Mouse (Mus musculus): ENCODE measurements around the gene Dnph1. TPM values are rescaled to one million over a fixed set of nuclear protein-coding genes. Genes with fewer than 3 reads are reported as not detected.
A peak's percentile ranks its signal among the peaks of the same experiment; 100 is the strongest.
"Not testable (repeated sequence)": the region's sequence is repeated elsewhere in the genome, so short reads cannot be mapped to it uniquely, and the experiment has no call there.

The Dnph1 gene
- total and polyA plus RNA-seq, 2 experiments from 2014 or later, result 9.9 to 19.2 TPM

DNA sequence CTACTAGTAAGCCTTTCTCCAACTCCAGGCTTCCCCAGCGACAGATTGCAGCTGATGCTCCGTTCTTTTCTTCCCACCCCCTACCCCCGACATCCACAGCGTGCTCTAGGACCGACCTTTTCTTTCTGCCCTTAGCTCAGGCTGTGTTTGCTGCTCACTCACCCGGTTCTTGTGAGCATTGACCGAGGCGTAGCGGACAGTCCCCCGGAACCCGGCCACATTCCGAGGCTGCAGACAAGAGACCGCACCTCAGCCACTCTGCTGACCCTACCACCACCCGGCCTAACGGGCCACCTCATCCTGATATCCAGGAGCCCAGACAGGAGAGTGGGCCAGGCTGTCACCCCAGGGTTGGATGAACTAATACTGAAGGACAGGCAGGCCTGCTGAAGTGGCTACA, 19.2 kb upstream of the Dnph1 start:
- no peak overlapping the region for H3K4me2 ChIP-seq (ENCODE audit: low read depth, low read length)
- no peak overlapping the region for H3K27ac ChIP-seq
- no peaks in the 10 kb centered on the region for H3K9me3 ChIP-seq (ENCODE audit: low read length)
- WGBS, result 80% methylated on average over 15 of the region's 15 CpGs
- TF ChIP-seq CTCF (IDR thresholded peaks at IDR 0.05; ENCODE audit: low read depth), result no peak
- no peak overlapping the region for H3K4me3 ChIP-seq (ENCODE audit: low read length)
- H3K9ac ChIP-seq (replicated peaks; ENCODE audit: low read length), result no peak overlapping the region
- ATAC-seq (no peak), DNase-seq (ENCODE audit: low spot score) (no peak)
- no peaks in the 10 kb centered on the region for H3K4me1 ChIP-seq (ENCODE audit: insufficient read depth, low read length)
- H3K36me3 ChIP-seq (ENCODE audit: insufficient read depth, low read length), result peaks cover 48% of the 10 kb centered on the region; the same call in 1 of the 2 replicates
- H3K27me3 ChIP-seq (ENCODE audit: insufficient read depth, low read length), result no peaks in the 10 kb centered on the region

DNA sequence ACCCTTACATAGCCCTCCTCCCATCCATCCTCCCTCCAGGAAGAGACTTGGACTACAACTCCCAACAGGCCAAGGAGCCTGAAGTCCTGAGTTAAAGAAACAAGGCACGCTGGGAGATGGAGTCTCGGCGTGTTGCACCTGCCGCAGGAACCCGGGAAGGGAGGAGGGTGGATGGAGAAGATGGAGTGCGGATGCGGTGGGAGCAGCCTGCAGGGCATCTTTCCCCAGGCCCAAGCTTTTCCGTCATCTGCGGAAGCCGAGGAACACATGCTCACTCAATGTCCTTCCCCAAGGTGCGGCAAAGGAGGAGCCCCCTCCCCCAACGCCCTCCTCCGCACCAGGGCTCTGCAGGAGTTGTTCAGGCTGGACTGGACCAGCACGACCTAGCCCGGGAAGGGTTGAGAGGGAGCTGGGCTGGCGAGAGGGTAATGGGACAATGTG, 12.9 kb upstream of the Dnph1 start:
- peak; percentile 80 for DNase-seq (ENCODE audit: low spot score)
- Histone ChIP-seq H3K9ac (replicated peaks; ENCODE audit: low read length) (peak overlapping the region; percentile 57), H3K4me3 (ENCODE audit: low read length) (peak overlapping the region; percentile 40), H3K36me3 (ENCODE audit: insufficient read depth, low read length) (peaks cover 10% of the 10 kb centered on the region; the same call in 1 of the 2 replicates), H3K27ac (peak overlapping the region; percentile 23; the same call in 1 of the 2 replicates), H3K4me2 (ENCODE audit: low read depth, low read length) (peak overlapping the region; percentile 71), H3K27me3 (ENCODE audit: insufficient read depth, low read length) (no peaks in the 10 kb centered on the region), H3K4me1 (ENCODE audit: insufficient read depth, low read length) (peaks cover 16% of the 10 kb centered on the region), H3K9me3 (ENCODE audit: low read length) (no peaks in the 10 kb centered on the region)
- no peak for TF ChIP-seq CTCF (IDR thresholded peaks at IDR 0.05; ENCODE audit: low read depth)
- WGBS, result 1% methylated on average over 16 of the region's 16 CpGs
- ATAC-seq, result peak; percentile 56

DNA sequence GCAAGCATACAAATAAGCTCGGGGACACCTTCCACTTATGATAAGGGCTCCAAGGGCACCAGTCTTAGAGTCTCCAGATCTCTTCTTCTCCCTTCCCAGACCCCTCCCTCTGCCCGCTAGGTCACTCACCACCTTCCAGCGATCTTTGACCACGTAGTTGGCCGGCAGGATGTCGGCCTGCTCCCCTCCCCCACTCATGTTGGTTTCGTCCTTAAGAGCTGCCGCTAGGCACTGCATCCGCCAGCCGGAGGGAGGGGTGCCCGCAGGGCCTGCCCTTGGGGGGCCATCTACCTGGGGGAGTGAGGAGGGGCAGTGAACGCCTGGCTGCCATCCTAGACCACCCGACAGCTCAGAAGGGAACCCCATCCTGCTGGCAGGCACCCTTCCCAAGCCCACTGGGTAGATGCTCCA, 12.5 kb upstream of the Dnph1 start:
- Histone ChIP-seq H3K9ac (replicated peaks; ENCODE audit: low read length) (peak overlapping the region; percentile 57), H3K36me3 (ENCODE audit: insufficient read depth, low read length) (peaks cover 10% of the 10 kb centered on the region; the same call in 1 of the 2 replicates), H3K9me3 (ENCODE audit: low read length) (no peaks in the 10 kb centered on the region), H3K4me2 (ENCODE audit: low read depth, low read length) (peak overlapping the region; percentile 71), H3K27ac (peak overlapping the region; percentile 23; the same call in 1 of the 2 replicates), H3K4me1 (ENCODE audit: insufficient read depth, low read length) (peaks cover 16% of the 10 kb centered on the region), H3K4me3 (ENCODE audit: low read length) (peak overlapping the region; percentile 40), H3K27me3 (ENCODE audit: insufficient read depth, low read length) (no peaks in the 10 kb centered on the region)
- peak; percentile 36 for DNase-seq (ENCODE audit: low spot score)
- WGBS, result 4% methylated on average over 13 of the region's 13 CpGs
- ATAC-seq, result no peak
- no peak for TF ChIP-seq CTCF (IDR thresholded peaks at IDR 0.05; ENCODE audit: low read depth)

DNA sequence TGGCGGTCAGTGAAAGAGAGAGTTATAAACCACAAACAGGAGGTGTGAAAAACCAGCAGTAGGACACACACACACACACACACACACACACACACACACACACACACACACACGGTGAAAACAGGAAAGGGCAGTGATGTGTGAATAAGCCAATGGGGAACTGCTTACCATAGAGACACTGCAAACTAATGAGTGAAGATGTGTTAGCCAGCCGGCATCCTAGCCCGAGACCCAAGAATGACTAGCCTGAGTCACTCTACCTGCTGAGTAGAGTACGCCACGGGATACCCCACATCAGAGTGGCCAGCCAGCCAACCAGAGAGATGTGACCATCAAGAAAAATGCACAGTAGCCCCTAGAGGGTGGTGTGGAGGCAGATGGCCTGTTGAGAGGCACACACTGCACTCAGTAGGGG, 12.0 kb upstream of the Dnph1 start:
- Histone ChIP-seq H3K4me3 (ENCODE audit: low read length) (peak overlapping the region; percentile 40), H3K27me3 (ENCODE audit: insufficient read depth, low read length) (no peaks in the 10 kb centered on the region), H3K4me1 (ENCODE audit: insufficient read depth, low read length) (peaks cover 16% of the 10 kb centered on the region), H3K36me3 (ENCODE audit: insufficient read depth, low read length) (peaks cover 10% of the 10 kb centered on the region; the same call in 1 of the 2 replicates), H3K4me2 (ENCODE audit: low read depth, low read length) (peak overlapping the region; percentile 71), H3K9me3 (ENCODE audit: low read length) (no peaks in the 10 kb centered on the region), H3K9ac (replicated peaks; ENCODE audit: low read length) (peak overlapping the region; percentile 57; the same call in 1 of the 2 replicates), H3K27ac (0 out of 2 replicates have a peak overlapping the region, but pooled peaks have one; percentile 23)
- peak; percentile 8; the same call in 1 of the 2 replicates for ATAC-seq
- peak; percentile 46 for TF ChIP-seq CTCF (IDR thresholded peaks at IDR 0.05; ENCODE audit: low read depth)
- 10% methylated on average over 6 of the region's 6 CpGs for WGBS
- peak; percentile 28 for DNase-seq (ENCODE audit: low spot score)

DNA sequence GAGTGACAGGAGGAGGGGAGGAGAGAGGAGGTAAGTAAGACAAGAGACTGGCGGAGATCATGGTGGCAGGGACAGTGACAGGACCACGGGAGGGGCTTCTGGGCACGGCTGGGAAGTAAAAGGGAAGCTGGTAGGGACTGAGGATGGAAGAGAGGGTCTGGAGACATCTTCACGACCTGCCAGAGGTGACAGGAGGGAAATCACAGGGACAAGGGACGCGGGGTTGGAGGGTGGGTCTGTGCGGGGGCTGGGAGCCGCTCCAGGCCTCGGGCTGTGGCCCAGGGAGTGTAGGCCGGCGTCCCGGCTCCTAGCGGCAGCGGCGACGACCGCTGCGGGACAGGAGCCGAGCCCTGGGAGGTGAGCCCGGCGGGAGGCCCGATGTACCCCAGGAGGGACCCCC, 9.5 kb upstream of the Dnph1 start:
- Histone ChIP-seq H3K9ac (replicated peaks; ENCODE audit: low read length) (peak overlapping the region; percentile 90), H3K4me3 (ENCODE audit: low read length) (peak overlapping the region; percentile 77), H3K4me1 (ENCODE audit: insufficient read depth, low read length) (peaks cover 16% of the 10 kb centered on the region), H3K4me2 (ENCODE audit: low read depth, low read length) (peak overlapping the region; percentile 62), H3K27ac (peak overlapping the region; percentile 83), H3K27me3 (ENCODE audit: insufficient read depth, low read length) (no peaks in the 10 kb centered on the region), H3K36me3 (ENCODE audit: insufficient read depth, low read length) (no peaks in the 10 kb centered on the region; the same call in 1 of the 2 replicates), H3K9me3 (ENCODE audit: low read length) (no peaks in the 10 kb centered on the region)
- ATAC-seq (peak; percentile 50), DNase-seq (ENCODE audit: low spot score) (peak; percentile 31)
- no peak for TF ChIP-seq CTCF (IDR thresholded peaks at IDR 0.05; ENCODE audit: low read depth)
- 5% methylated on average over 21 of the region's 22 CpGs for WGBS

DNA sequence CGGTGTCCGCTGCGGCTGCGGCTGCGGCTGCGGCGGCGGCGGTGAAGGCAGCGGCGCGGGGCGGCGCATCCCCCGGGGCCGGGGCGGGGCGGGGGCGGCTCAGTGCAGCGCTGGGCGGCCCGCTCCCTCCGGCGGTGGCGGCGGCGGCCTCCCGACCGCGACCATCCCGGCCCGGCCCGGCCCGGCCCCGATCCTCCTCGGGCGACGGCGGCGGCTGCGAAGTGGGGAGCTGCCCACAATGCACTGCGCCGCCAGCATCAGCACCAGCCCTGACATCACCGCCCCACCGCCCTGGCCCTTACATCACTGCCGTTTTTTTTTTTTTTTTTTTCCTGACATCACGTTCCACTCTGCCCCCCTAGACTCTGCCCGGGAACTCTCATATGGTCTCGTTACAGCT, 9.1 kb upstream of the Dnph1 start, which contains the start of gene Ttbk1:
Ttbk1 (minus strand) TSS at position 245 of the 400 bp plus-strand sequence.
- 2% methylated on average over 33 of the region's 49 CpGs for WGBS
- DNase-seq (ENCODE audit: low spot score), result peak; percentile 84
- Histone ChIP-seq H3K36me3 (ENCODE audit: insufficient read depth, low read length) (no peaks in the 10 kb centered on the region), H3K4me1 (ENCODE audit: insufficient read depth, low read length) (peaks cover 16% of the 10 kb centered on the region), H3K27me3 (ENCODE audit: insufficient read depth, low read length) (no peaks in the 10 kb centered on the region), H3K9ac (replicated peaks; ENCODE audit: low read length) (peak within 1 kb of the TSS; percentile 90), H3K4me2 (ENCODE audit: low read depth, low read length) (peak within 1 kb of the TSS; percentile 62), H3K27ac (peak within 1 kb of the TSS; percentile 83), H3K4me3 (ENCODE audit: low read length) (peak within 1 kb of the TSS; percentile 77), H3K9me3 (ENCODE audit: low read length) (no peaks in the 10 kb centered on the region)
- ATAC-seq, result peak; percentile 76
- TF ChIP-seq CTCF (IDR thresholded peaks at IDR 0.05; ENCODE audit: low read depth), result no peak

DNA sequence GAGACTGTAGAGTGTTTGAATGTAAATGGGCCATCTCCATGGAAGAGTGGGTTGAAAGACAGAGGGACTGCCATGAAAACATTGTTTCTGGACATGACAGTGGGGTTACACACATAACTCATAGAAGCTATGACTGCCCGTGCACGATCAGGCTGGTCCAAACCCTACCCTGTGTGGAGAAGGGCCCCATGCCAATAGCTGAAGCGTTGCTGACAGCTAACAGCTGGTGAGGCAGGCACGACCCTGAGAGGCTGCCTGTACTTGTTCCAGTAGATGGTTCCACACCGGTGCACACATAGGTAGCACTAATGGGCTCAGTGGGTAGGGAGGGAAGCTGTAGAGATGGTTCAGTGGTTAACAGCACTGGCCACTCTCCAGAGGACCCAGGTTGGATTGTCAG, 1.0 kb upstream of the Dnph1 start:
- Histone ChIP-seq H3K27me3 (ENCODE audit: insufficient read depth, low read length) (no peaks in the 10 kb centered on the region), H3K9ac (replicated peaks; ENCODE audit: low read length) (no peak overlapping the region), H3K9me3 (ENCODE audit: low read length) (no peaks in the 10 kb centered on the region), H3K4me1 (ENCODE audit: insufficient read depth, low read length) (no peaks in the 10 kb centered on the region), H3K4me3 (ENCODE audit: low read length) (no peak overlapping the region), H3K36me3 (ENCODE audit: insufficient read depth, low read length) (no peaks in the 10 kb centered on the region), H3K4me2 (ENCODE audit: low read depth, low read length) (no peak overlapping the region), H3K27ac (no peak overlapping the region)
- ATAC-seq (no peak), DNase-seq (ENCODE audit: low spot score) (peak; percentile 23)
- 73% methylated on average over 5 of the region's 5 CpGs for WGBS
- TF ChIP-seq CTCF (IDR thresholded peaks at IDR 0.05; ENCODE audit: low read depth), result no peak

DNA sequence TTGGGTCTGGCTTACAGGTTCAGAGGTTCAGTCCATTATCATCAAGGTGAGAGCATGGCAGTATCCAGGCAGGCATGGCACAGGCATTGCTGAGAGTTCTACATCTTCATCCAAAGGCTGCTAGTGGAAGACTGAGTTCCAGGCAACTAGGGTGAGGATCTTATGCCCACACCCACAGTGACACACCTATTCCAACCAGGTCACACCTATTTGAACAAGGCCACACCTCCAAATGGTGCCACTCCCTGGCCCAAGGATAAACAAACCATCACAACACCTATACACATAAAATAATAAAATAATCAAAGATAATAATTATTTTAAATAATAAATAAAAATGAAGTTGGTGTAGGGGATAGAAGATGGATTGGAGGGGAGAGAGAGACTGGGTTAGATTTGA, 430 bp upstream of the Dnph1 start:
- not testable (repeated sequence) for H3K9me3 ChIP-seq (ENCODE audit: low read length); H3K27ac ChIP-seq; H3K36me3 ChIP-seq (ENCODE audit: insufficient read depth, low read length); H3K27me3 ChIP-seq (ENCODE audit: insufficient read depth, low read length); H3K4me3 ChIP-seq (ENCODE audit: low read length); ATAC-seq; H3K4me1 ChIP-seq (ENCODE audit: insufficient read depth, low read length); DNase-seq (ENCODE audit: low spot score); H3K9ac ChIP-seq (replicated peaks; ENCODE audit: low read length)
- H3K4me2 ChIP-seq (ENCODE audit: low read depth, low read length), result peak overlapping the region; percentile 84

Measured in hindbrain, postnatal 0 days (tissue).